Mouse (Mus musculus) G1E (cell line): ENCODE measurements at regions not wholly inside any gene's neighbourhood (a gene's known extent, or its start where the extent isn't known, plus 50 kb on each side); places are given as distances from the start of the nearest gene placed in this dataset.

ENCODE experiments used
- CTCF ChIP-seq: IDR thresholded peaks from 2 replicates; pipeline ENCODE4 v1.5.1; 2012; ENCODE audit warnings: low read depth, low read length, inconsistent platforms, mixed read lengths
- GATA1 ChIP-seq: IDR thresholded peaks from 2 replicates; pipeline ENCODE4 v1.6.1; 2012; ENCODE audit warnings: borderline replicate concordance, low read length, inconsistent platforms, mixed read lengths
- GATA2 ChIP-seq: IDR thresholded peaks from 2 replicates; pipeline ENCODE4 v1.6.1; 2012; ENCODE audit warnings: low read depth, low read length, inconsistent platforms, borderline replicate concordance
- POLR2AphosphoS5 ChIP-seq: IDR thresholded peaks from 2 replicates; pipeline ENCODE4 v1.6.1; 2012; ENCODE audit warnings: low read depth, low read length, inconsistent platforms; ENCODE audit not compliant: insufficient replicate concordance
- TAL1 ChIP-seq: conservative IDR thresholded peaks from 2 replicates; pipeline ENCODE4 v1.6.1; 2012; ENCODE audit warnings: low read depth, low read length, inconsistent platforms, mixed read lengths

- TF ChIP-seq CTCF (no peak), GATA1 (no peak), TAL1 (no peak), POLR2AphosphoS5 (no peak), GATA2 (no peak)
Observed at GRCm38 (mm10) chr14:36212830-36213229, 118.1 kb downstream of the 4930474N05Rik start.
